Mouse (Mus musculus): Measurements from ENCODE around the gene Cbfa2t3. TPM values are rescaled to one million over a fixed set of nuclear protein-coding genes. Genes with fewer than 3 reads are reported as not detected.

Gene Cbfa2t3
- total and polyA plus RNA-seq, 3 experiments, result 10.5 to 102 TPM; not detected in 1

DNA sequence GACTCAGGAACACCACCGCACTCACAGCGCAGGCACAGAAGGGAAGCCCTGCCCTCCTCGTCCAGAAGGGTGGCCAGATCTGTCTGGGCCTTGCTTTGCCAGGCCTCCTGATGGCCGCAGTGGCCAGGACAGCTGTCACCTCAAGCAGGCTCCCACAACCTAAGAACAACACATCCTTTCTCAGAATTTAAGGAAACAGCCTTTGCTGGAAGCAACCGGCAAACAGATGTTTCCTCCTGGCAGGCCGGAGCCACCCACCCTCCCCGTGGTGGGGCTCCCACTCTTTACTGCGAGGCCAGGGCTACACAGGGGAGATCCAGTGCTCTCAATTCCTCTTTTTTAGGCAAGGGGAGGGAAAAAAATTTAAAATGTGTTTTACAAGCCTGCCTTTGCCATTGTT, 33.7 kb downstream of the Cbfa2t3 start:
- no peaks in the 10 kb centered on the region for H3K27me3 ChIP-seq (ENCODE audit: control insufficient read depth in 1 of 2, insufficient read depth in 2 of 2, low read length in 2 of 2)
- H3K27ac ChIP-seq (ENCODE audit: control insufficient read depth, low read depth, low read length), result no peak overlapping the region
- H3K9ac ChIP-seq (ENCODE audit: control insufficient read depth, low read depth, low read length, poor library complexity, severe bottlenecking), result no peak overlapping the region
- H3K36me3 ChIP-seq (ENCODE audit: control insufficient read depth in 1 of 2, insufficient read depth in 2 of 2, low read length in 2 of 2), result peaks cover 20 to 39% of the 10 kb centered on the region in 2 experiments
- no peak for DNase-seq (ENCODE audit: low read depth, low spot score)
- peaks cover 87% of the 10 kb centered on the region for H3K79me2 ChIP-seq (ENCODE audit: control insufficient read depth, insufficient read depth, low read length, poor library complexity)
- peaks cover 14 to 40% of the 10 kb centered on the region in 2 experiments for H3K4me1 ChIP-seq (ENCODE audit: control insufficient read depth in 1 of 2, insufficient read depth in 2 of 2, low read length in 2 of 2)
- no peak overlapping the region for H3K4me3 ChIP-seq (ENCODE audit: control insufficient read depth in 1 of 2, insufficient read depth in 1 of 2, low read depth in 2 of 2, low read length in 2 of 2)
- no peak for TF ChIP-seq ELF1 (IDR thresholded peaks at IDR 0.05; ENCODE audit: low read depth, low read length)
- no peak; the same call in 1 of the 2 replicates for TF ChIP-seq SIN3A (IDR thresholded peaks at IDR 0.05; ENCODE audit: low read length)
- no peak for TF ChIP-seq TAL1 (IDR thresholded peaks at IDR 0.05; ENCODE audit: low read length)
- no peak for TF ChIP-seq MYC (IDR thresholded peaks at IDR 0.05; ENCODE audit: low read depth, low read length)
- no peak for TF ChIP-seq MEF2A (IDR thresholded peaks at IDR 0.05; ENCODE audit: extremely low read depth, insufficient replicate concordance, low read depth, low read length, poor library complexity, severe bottlenecking)
- TF ChIP-seq CHD1 (IDR thresholded peaks at IDR 0.05; ENCODE audit: low read depth, low read length), result no peak
- TF ChIP-seq USF2 (IDR thresholded peaks at IDR 0.05; ENCODE audit: borderline replicate concordance in 1 of 2, insufficient read depth in 1 of 2, low read depth in 1 of 2, low read length in 2 of 2), result no peak
- no peak for TF ChIP-seq CHD2 (IDR thresholded peaks at IDR 0.05; ENCODE audit: low read length)
- TF ChIP-seq BHLHE40 (IDR thresholded peaks at IDR 0.05; ENCODE audit: borderline replicate concordance, low read depth, low read length), result no peak
- no peak for TF ChIP-seq RAD21 (IDR thresholded peaks at IDR 0.05; ENCODE audit: low read depth, low read length)
- no peak for TF ChIP-seq CTCF (IDR thresholded peaks at IDR 0.05 in 2 of 3, conservative IDR thresholded peaks at IDR 0.05 in 1 of 3; ENCODE audit: control insufficient read depth in 1 of 3, insufficient read depth in 1 of 3, low read depth in 2 of 3, low read length in 3 of 3, poor library complexity in 1 of 3, severe bottlenecking in 1 of 3)
- no peak for TF ChIP-seq ZC3H11A (IDR thresholded peaks at IDR 0.05; ENCODE audit: low read depth, low read length)
- no peak for TF ChIP-seq HCFC1 (IDR thresholded peaks at IDR 0.05; ENCODE audit: low read depth, low read length)
- TF ChIP-seq RCOR1 (IDR thresholded peaks at IDR 0.05; ENCODE audit: low read depth, low read length), result no peak
- TF ChIP-seq GABPA (IDR thresholded peaks at IDR 0.05; ENCODE audit: low read depth, low read length), result no peak
- no peak for TF ChIP-seq NELFE (IDR thresholded peaks at IDR 0.05; ENCODE audit: low read depth, low read length)
- no peaks in the 10 kb centered on the region for H3K9me3 ChIP-seq (replicated peaks; ENCODE audit: insufficient read depth, low read length)

GRCm38 (mm10) chr8:122663670-122664069, 35.2 kb downstream of the Cbfa2t3 start:
- Histone ChIP-seq H3K36me3 (ENCODE audit: control insufficient read depth in 1 of 2, insufficient read depth in 2 of 2, low read length in 2 of 2) (peaks cover 17 to 28% of the 10 kb centered on the region in 2 experiments), H3K4me1 (ENCODE audit: control insufficient read depth in 1 of 2, insufficient read depth in 2 of 2, low read length in 2 of 2) (peaks cover 14 to 29% of the 10 kb centered on the region in 2 experiments)
- no peak for DNase-seq (ENCODE audit: low read depth, low spot score)

More at GRCm38 (mm10) chr8:122663670-122664069, 35.2 kb downstream of the Cbfa2t3 start:
- Histone ChIP-seq H3K79me2 (ENCODE audit: control insufficient read depth, insufficient read depth, low read length, poor library complexity) (peaks cover 90% of the 10 kb centered on the region), H3K9ac (ENCODE audit: control insufficient read depth, low read depth, low read length, poor library complexity, severe bottlenecking) (no peak overlapping the region), H3K27ac (ENCODE audit: control insufficient read depth, low read depth, low read length) (no peak overlapping the region), H3K9me3 (replicated peaks; ENCODE audit: insufficient read depth, low read length) (no peaks in the 10 kb centered on the region), H3K27me3 (ENCODE audit: control insufficient read depth in 1 of 2, insufficient read depth in 2 of 2, low read length in 2 of 2) (no peaks in the 10 kb centered on the region), H3K4me3 (ENCODE audit: control insufficient read depth in 1 of 2, insufficient read depth in 1 of 2, low read depth in 2 of 2, low read length in 2 of 2) (no peak overlapping the region)
- no peak for TF ChIP-seq GATA1 (IDR thresholded peaks at IDR 0.05; ENCODE audit: low read depth, low read length)
- TF ChIP-seq BHLHE40 (IDR thresholded peaks at IDR 0.05; ENCODE audit: borderline replicate concordance, low read depth, low read length), result no peak
- peak in 1 of 2 experiments; percentile 11; a peak in 1 of 4 replicates for TF ChIP-seq POLR2A (IDR thresholded peaks at IDR 0.05; ENCODE audit: control insufficient read depth in 1 of 2, insufficient read depth in 1 of 2, low read depth in 1 of 2, low read length in 2 of 2, poor library complexity in 1 of 2)
- no peak for TF ChIP-seq MYC (IDR thresholded peaks at IDR 0.05; ENCODE audit: low read depth, low read length)
- no peak for TF ChIP-seq ZNF384 (IDR thresholded peaks at IDR 0.05; ENCODE audit: low read depth, low read length)
- TF ChIP-seq NRF1 (IDR thresholded peaks at IDR 0.05; ENCODE audit: insufficient read depth, low read depth, low read length, poor library complexity, severe bottlenecking), result no peak
- TF ChIP-seq KAT2A (conservative IDR thresholded peaks at IDR 0.05; ENCODE audit: low read depth, low read length), result no peak
- no peak for TF ChIP-seq MAFK (IDR thresholded peaks at IDR 0.05; ENCODE audit: borderline replicate concordance, low read depth, low read length)
- no peak for TF ChIP-seq USF1 (IDR thresholded peaks at IDR 0.05; ENCODE audit: low read depth, low read length)

All from MEL (cell line).